Mouse (Mus musculus) heart, postnatal 0 days (tissue): ENCODE measurements around the gene Chaf1a. TPM values are rescaled to one million over a fixed set of nuclear protein-coding genes. Genes with fewer than 3 reads are reported as not detected.
A peak's percentile ranks its signal among the peaks of the same experiment; 100 is the strongest.

Experiments
- ATAC-seq: fragments of 200-750 bp; cut with Nextera tagmentation; 2 replicates; pipeline ENCODE4 v1.8.0; 2017; ENCODE audit warnings: low read depth, moderate number of reproducible peaks, moderate library complexity; ENCODE audit not compliant: insufficient read depth
- DNase-seq: peaks from one replicate; pipeline ENCODE4 v3.0.0-alpha.2; 2016; ENCODE audit warnings: low spot score
- H3K27ac ChIP-seq: fragments of 300-500 bp; sonication (generic); 2 replicates; pipeline ENCODE4 v1.5.1; 2014; ENCODE audit warnings: low read depth, mild to moderate bottlenecking
- H3K27me3 ChIP-seq: fragments of 300-500 bp; sonication (generic); 2 replicates; pipeline ENCODE4 v1.6.1; 2014; ENCODE audit warnings: low read length, mixed read lengths; ENCODE audit not compliant: control insufficient read depth, insufficient read depth
- H3K36me3 ChIP-seq: fragments of 300-500 bp; sonication (generic); replicated peaks from 2 replicates; pipeline ENCODE4 v1.6.1; 2014; ENCODE audit warnings: low read length, mixed read lengths; ENCODE audit not compliant: control insufficient read depth, insufficient read depth
- H3K4me1 ChIP-seq: fragments of 300-500 bp; sonication (generic); 2 replicates; pipeline ENCODE4 v1.6.1; 2014; ENCODE audit warnings: antibody characterized with exemption; ENCODE audit not compliant: control insufficient read depth, insufficient read depth
- H3K4me2 ChIP-seq: fragments of 300-500 bp; sonication (generic); 2 replicates; pipeline ENCODE4 v1.6.1; 2014; ENCODE audit warnings: low read depth, mild to moderate bottlenecking, low read length, moderate library complexity
- H3K4me3 ChIP-seq: fragments of 300-500 bp; sonication (generic); 2 replicates; pipeline ENCODE4 v1.5.1; 2014; ENCODE audit warnings: low read depth, low read length
- H3K9ac ChIP-seq: fragments of 300-500 bp; sonication (generic); replicated peaks from 2 replicates; pipeline ENCODE4 v1.6.1; 2014; ENCODE audit warnings: low read depth, low read length, mixed read lengths
- H3K9me3 ChIP-seq: fragments of 300-500 bp; sonication (generic); replicated peaks from 2 replicates; pipeline ENCODE4 v1.6.1; 2016; ENCODE audit warnings: low read length; ENCODE audit not compliant: control insufficient read depth
- CTCF ChIP-seq: IDR thresholded peaks from 2 replicates; pipeline ENCODE4 v1.5.1; 2016; ENCODE audit warnings: antibody characterized with exemption, control low read depth, low read depth
- EP300 ChIP-seq: IDR thresholded peaks from 2 replicates; pipeline ENCODE4 v1.6.1; 2016; ENCODE audit warnings: antibody characterized with exemption, low read depth
- WGBS: fragments of 180-500 bp; shearing (Covaris S2); extraction: QIAGEN DNeasy Blood & Tissue Kit; methylation state at CpG from one replicate; pipeline ENCODE4 v1.1.7; 2014; 5-methylcytosine and 5-hydroxymethylcytosine counted together
- polyA plus RNA-seq: library from polyadenylated mRNA; unstranded; fragments of >200 nt; fragmentation: Nextera tagmentation; extraction: Ambion mirVana; gene quantifications from 2 replicates; pipeline ENCODE4 v1.2.1, GENCODE M21; 2015
- total RNA-seq: library from RNA; depleted of rRNA; stranded (reverse); fragments of >200 nt; gene quantifications from 2 replicates; pipeline ENCODE4 v1.2.3, GENCODE M21; 2014; ENCODE audit warnings: low replicate concordance

Chaf1a gene
- total and polyA plus RNA-seq, 2 experiments from 2014 or later, result 2.8 to 2.9 TPM

- peak overlapping the region; percentile 88 for H3K4me3 ChIP-seq
- H3K27me3 ChIP-seq, result no peaks in the 10 kb centered on the region
- DNase-seq (no peak), ATAC-seq (no peak)
- peak overlapping the region; percentile 66 for H3K27ac ChIP-seq
- H3K9ac ChIP-seq, result peak overlapping the region; percentile 91
- 2% methylated on average over 11 of the region's 11 CpGs for WGBS
- H3K9me3 ChIP-seq, result no peaks in the 10 kb centered on the region
- H3K36me3 ChIP-seq, result peaks cover 22% of the 10 kb centered on the region; the same call in 1 of the 2 replicates
- TF ChIP-seq EP300 (no peak), CTCF (no peak)
- H3K4me1 ChIP-seq, result peaks cover 16% of the 10 kb centered on the region
- H3K4me2 ChIP-seq, result peak overlapping the region; percentile 96
Measured at GRCm38 (mm10) chr17:56079921-56080320, 39.7 kb downstream of the Chaf1a start.

- ATAC-seq, result no peak
- no peak overlapping the region for H3K27ac ChIP-seq
Measured at GRCm38 (mm10) chr17:56080781-56081585, 40.7 kb downstream of the Chaf1a start.

GRCm38 (mm10) chr17:56092312-56092711 is 52.1 kb downstream of the Chaf1a start:
- no peak for TF ChIP-seq CTCF
- no peak for TF ChIP-seq EP300
- no peak overlapping the region for H3K4me2 ChIP-seq
- WGBS, result 78% methylated on average over 1 of the region's 1 CpGs
- H3K36me3 ChIP-seq, result peaks cover 50% of the 10 kb centered on the region
- no peaks in the 10 kb centered on the region for H3K9me3 ChIP-seq
- no peaks in the 10 kb centered on the region for H3K4me1 ChIP-seq
- ATAC-seq, result no peak
- H3K4me3 ChIP-seq, result no peak overlapping the region
- no peaks in the 10 kb centered on the region for H3K27me3 ChIP-seq
- DNase-seq, result no peak
- H3K27ac ChIP-seq, result no peak overlapping the region
- H3K9ac ChIP-seq, result no peak overlapping the region

More at GRCm38 (mm10) chr17:56080781-56081585, 40.7 kb downstream of the Chaf1a start:
- WGBS, result 13% methylated on average over 8 of the region's 8 CpGs
- Histone ChIP-seq H3K36me3 (peaks cover 29% of the 10 kb centered on the region; the same call in 1 of the 2 replicates), H3K4me1 (peaks cover 16% of the 10 kb centered on the region), H3K9me3 (no peaks in the 10 kb centered on the region), H3K4me2 (peak overlapping the region; percentile 96), H3K4me3 (peak overlapping the region; percentile 88), H3K27me3 (no peaks in the 10 kb centered on the region), H3K9ac (peak overlapping the region; percentile 43)
- DNase-seq, result peak; percentile 57
- TF ChIP-seq CTCF, result no peak
- no peak for TF ChIP-seq EP300

GRCm38 (mm10) chr17:56092794-56093193 is 52.6 kb downstream of the Chaf1a start:
- Histone ChIP-seq H3K27ac (no peak overlapping the region), H3K4me3 (no peak overlapping the region), H3K4me2 (no peak overlapping the region), H3K36me3 (peaks cover 51% of the 10 kb centered on the region), H3K9ac (no peak overlapping the region), H3K9me3 (no peaks in the 10 kb centered on the region), H3K4me1 (no peaks in the 10 kb centered on the region), H3K27me3 (no peaks in the 10 kb centered on the region)
- TF ChIP-seq EP300 (no peak), CTCF (no peak)
- WGBS, result 96% methylated on average over 1 of the region's 1 CpGs
- no peak for DNase-seq
- no peak for ATAC-seq

- Histone ChIP-seq H3K36me3 (peaks cover 80% of the 10 kb centered on the region), H3K27ac (no peak overlapping the region), H3K9me3 (no peaks in the 10 kb centered on the region), H3K9ac (no peak overlapping the region), H3K4me2 (no peak overlapping the region), H3K27me3 (no peaks in the 10 kb centered on the region), H3K4me1 (no peaks in the 10 kb centered on the region), H3K4me3 (no peak overlapping the region)
- no peak for ATAC-seq
- DNase-seq, result no peak
- 86% methylated on average over 12 of the region's 12 CpGs for WGBS
- TF ChIP-seq EP300, result no peak
Measured at GRCm38 (mm10) chr17:56096883-56097282, 56.6 kb downstream of the Chaf1a start.

- WGBS, result 86% methylated on average over 8 of the region's 8 CpGs
- H3K4me2 ChIP-seq, result no peak overlapping the region
- peaks cover 83% of the 10 kb centered on the region for H3K36me3 ChIP-seq
- no peak overlapping the region for H3K9ac ChIP-seq
- no peaks in the 10 kb centered on the region for H3K4me1 ChIP-seq
- H3K9me3 ChIP-seq, result no peaks in the 10 kb centered on the region
- no peak overlapping the region for H3K4me3 ChIP-seq
- no peak overlapping the region for H3K27ac ChIP-seq
- DNase-seq (no peak), ATAC-seq (no peak)
- TF ChIP-seq CTCF, result no peak
- no peaks in the 10 kb centered on the region for H3K27me3 ChIP-seq
Measured at GRCm38 (mm10) chr17:56098180-56098579, 57.9 kb downstream of the Chaf1a start.
